Mouse (Mus musculus) liver, postnatal 0 days (tissue): ENCODE results near the gene Hist2h3b. TPM values are rescaled to one million over a fixed set of nuclear protein-coding genes. Genes with fewer than 3 reads are reported as not detected.
A peak's percentile ranks its signal among the peaks of the same experiment; 100 is the strongest.

ENCODE experiments used
- ATAC-seq: fragments of 200-750 bp; cut with Nextera tagmentation; 2 replicates; pipeline ENCODE4 v1.8.0; 2017; ENCODE audit warnings: mild to moderate bottlenecking, moderate library complexity
- DNase-seq: peaks from one replicate; pipeline ENCODE4 v3.0.0-alpha.2; 2016
- H3K27ac ChIP-seq: fragments of 300-500 bp; sonication (generic); 2 replicates; pipeline ENCODE4 v1.5.1; 2014; ENCODE audit warnings: antibody characterized with exemption, moderate library complexity, mild to moderate bottlenecking, low read depth
- H3K27me3 ChIP-seq: fragments of 300-500 bp; sonication (generic); 2 replicates; pipeline ENCODE4 v1.6.1; 2014; ENCODE audit warnings: low read length, control low read depth, mixed read lengths; ENCODE audit not compliant: insufficient read depth
- H3K36me3 ChIP-seq: fragments of 300-500 bp; sonication (generic); replicated peaks from 2 replicates; pipeline ENCODE4 v1.6.1; 2014; ENCODE audit warnings: mild to moderate bottlenecking, control low read depth, low read length, moderate library complexity, mixed read lengths; ENCODE audit not compliant: insufficient read depth
- H3K4me1 ChIP-seq: fragments of 300-500 bp; sonication (generic); 2 replicates; pipeline ENCODE4 v1.6.1; 2014; ENCODE audit warnings: antibody characterized with exemption, mild to moderate bottlenecking, control low read depth; ENCODE audit not compliant: insufficient read depth
- H3K4me2 ChIP-seq: fragments of 300-500 bp; sonication (generic); 2 replicates; pipeline ENCODE4 v1.6.1; 2014; ENCODE audit warnings: low read depth, mild to moderate bottlenecking, low read length, moderate library complexity, mixed read lengths
- H3K4me3 ChIP-seq: fragments of 300-500 bp; sonication (generic); 2 replicates; pipeline ENCODE4 v1.5.1; 2014; ENCODE audit warnings: low read depth, low read length
- H3K9ac ChIP-seq: fragments of 300-500 bp; sonication (generic); replicated peaks from 2 replicates; pipeline ENCODE4 v1.6.1; 2014; ENCODE audit warnings: mild to moderate bottlenecking, moderate library complexity
- H3K9me3 ChIP-seq: fragments of 300-500 bp; sonication (generic); 2 replicates; pipeline ENCODE4 v1.6.1; 2016; ENCODE audit warnings: mild to moderate bottlenecking, control low read depth, low read length, mixed read lengths
- CTCF ChIP-seq: sonication (generic); IDR thresholded peaks from 2 replicates; pipeline ENCODE4 v1.5.1; 2016; ENCODE audit warnings: antibody characterized with exemption, low read depth
- EP300 ChIP-seq: IDR thresholded peaks from 2 replicates; pipeline ENCODE4 v1.6.1; 2016; ENCODE audit warnings: antibody characterized with exemption, low read depth, mild to moderate bottlenecking
- WGBS: fragments of 180-500 bp; shearing (Covaris S2); extraction: QIAGEN DNeasy Blood & Tissue Kit; methylation state at CpG from one replicate; pipeline ENCODE4 v1.1.7; 2014; ENCODE audit not compliant: insufficient replicate concordance; 5-methylcytosine and 5-hydroxymethylcytosine counted together
- polyA plus RNA-seq: library from polyadenylated mRNA; unstranded; fragments of >200 nt; fragmentation: Nextera tagmentation; extraction: Ambion mirVana; gene quantifications from 2 replicates; pipeline ENCODE4 v1.2.1, GENCODE M21; 2015

Gene Hist2h3b
- polyA plus RNA-seq, 1 experiment from 2014 or later = 84.5 TPM

DNA sequence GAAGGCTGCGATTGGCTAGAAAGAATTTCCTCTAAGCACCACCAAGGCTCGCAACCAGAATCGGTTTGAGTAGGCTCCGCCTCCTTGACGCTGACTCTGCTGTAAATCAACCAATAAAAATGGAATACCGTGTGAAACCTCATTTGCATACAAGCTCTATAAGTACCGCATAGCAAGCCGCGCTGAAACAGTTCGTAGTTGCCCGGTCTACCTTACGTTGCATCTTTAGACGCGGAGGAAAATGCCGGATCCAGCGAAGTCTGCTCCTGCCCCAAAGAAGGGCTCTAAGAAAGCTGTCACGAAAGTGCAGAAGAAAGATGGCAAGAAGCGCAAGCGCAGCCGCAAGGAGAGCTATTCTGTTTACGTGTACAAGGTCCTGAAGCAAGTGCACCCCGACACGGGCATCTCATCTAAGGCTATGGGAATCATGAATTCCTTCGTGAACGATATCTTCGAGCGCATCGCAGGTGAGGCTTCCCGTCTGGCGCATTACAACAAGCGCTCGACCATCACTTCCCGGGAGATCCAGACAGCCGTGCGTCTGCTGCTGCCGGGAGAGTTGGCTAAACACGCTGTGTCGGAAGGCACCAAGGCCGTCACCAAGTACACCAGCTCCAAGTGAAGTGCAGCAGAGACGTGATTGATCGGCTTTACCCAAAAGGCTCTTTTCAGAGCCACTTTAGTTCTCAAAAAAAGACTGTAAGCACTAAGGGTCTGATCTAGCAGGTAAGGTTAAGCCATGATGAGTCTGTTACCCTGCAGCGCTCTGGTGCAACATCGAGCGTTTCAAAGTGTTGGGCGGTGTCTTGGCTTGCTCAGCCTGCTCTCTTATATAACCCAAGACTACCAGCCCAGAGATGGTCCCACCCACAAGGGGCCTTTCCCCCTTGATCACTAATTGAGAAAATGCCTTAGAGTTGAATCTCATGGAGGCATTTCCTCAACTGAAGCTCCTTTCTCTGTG is 1.3 kb downstream of the Hist2h3b start, which contains the start of gene Hist2h2bb:
Gene Hist2h2bb (plus strand): TSS at position 242 of the 964 bp plus-strand sequence.
- no peaks in the 10 kb centered on the region for H3K27me3 ChIP-seq
- peaks cover 18% of the 10 kb centered on the region for H3K4me1 ChIP-seq
- DNase-seq (peak; percentile 90), ATAC-seq (peak; percentile 90)
- H3K4me2 ChIP-seq = peak within 1 kb of the TSS; percentile 89
- H3K9me3 ChIP-seq = no peaks in the 10 kb centered on the region
- peak within 1 kb of the TSS; percentile 52 for H3K4me3 ChIP-seq
- no peaks in the 10 kb centered on the region for H3K36me3 ChIP-seq
- H3K27ac ChIP-seq = peak within 1 kb of the TSS; percentile 99
- WGBS = under 1% methylated on average over 45 of the region's 45 CpGs
- H3K9ac ChIP-seq = peak within 1 kb of the TSS; percentile 88
- TF ChIP-seq CTCF (no peak; the same call in 1 of the 2 replicates), EP300 (peak; percentile 86)

DNA sequence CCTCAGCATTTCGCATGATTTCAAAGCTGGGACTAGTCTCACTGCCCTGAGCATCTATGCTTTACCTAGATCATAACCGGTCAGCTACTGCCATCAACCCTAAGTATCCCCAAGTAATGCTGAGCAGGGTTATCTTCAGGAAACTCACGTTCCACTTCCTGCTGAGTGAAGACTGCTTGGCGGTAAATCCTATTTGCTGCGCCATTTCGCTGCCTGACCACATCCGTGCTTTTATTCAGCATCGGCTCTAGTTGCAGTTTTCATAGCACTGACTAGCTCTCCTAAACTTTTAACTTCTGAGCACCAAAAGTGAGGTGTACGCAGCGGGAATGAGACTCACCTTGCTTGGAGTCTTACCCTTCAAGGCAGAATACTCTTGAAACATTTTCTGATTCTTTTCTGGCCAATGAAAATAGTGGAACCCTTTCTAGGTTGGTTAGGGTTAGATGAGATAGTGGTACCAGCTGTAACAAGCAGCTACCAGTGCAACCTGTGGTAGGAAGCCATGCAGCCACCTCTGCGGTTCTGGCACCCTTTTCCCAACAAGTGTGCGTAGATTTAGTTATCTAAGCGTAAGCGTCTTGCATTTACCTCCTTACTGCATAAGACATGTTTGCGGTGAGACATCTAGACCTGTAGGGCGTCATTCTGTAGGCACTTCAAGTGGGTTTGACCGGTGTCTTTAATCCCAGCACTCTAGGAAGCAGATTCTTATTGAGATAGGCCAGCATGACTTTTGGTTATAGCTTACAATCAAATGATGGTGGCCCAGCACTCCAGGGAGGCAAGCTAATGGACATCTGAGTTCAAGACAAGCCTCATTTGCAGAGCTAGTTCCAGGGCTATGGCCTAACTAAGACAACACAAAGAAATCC is 5.4 kb downstream of the Hist2h3b start:
- no peak for DNase-seq
- Histone ChIP-seq H3K4me1 (peaks cover 17% of the 10 kb centered on the region), H3K27ac (no peak overlapping the region), H3K36me3 (no peaks in the 10 kb centered on the region), H3K4me3 (no peak overlapping the region), H3K4me2 (no peak overlapping the region), H3K27me3 (no peaks in the 10 kb centered on the region), H3K9me3 (no peaks in the 10 kb centered on the region), H3K9ac (no peak overlapping the region)
- TF ChIP-seq CTCF (no peak), EP300 (no peak)
- no peak for ATAC-seq
- WGBS = 60% methylated on average over 17 of the region's 17 CpGs

DNA sequence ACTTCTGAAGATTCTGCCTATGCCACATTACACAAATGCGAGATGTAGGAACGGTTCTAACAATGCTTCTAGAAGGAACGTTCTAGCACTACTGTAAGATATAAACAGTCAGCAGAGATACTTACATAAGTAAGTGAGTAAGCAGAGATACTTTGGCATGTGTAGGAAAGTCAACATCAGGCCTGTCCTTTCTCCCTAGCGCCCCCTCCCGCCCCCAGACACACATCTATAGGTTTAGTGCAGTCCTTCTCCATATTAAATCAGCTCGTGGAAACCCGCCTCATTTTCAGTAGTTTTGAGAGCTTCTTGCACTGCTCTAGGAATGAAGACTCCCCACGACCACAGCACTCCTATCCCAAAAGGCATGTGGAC is 9.0 kb downstream of the Hist2h3b start:
- Histone ChIP-seq H3K4me3 (peak overlapping the region; percentile 63), H3K27me3 (0 out of 2 replicates have a peak, but pooled peaks cover 2% of the 10 kb centered on the region), H3K4me1 (peaks cover 13% of the 10 kb centered on the region), H3K9ac (peak overlapping the region; percentile 77), H3K9me3 (no peaks in the 10 kb centered on the region), H3K27ac (peak overlapping the region; percentile 55), H3K4me2 (peak overlapping the region; percentile 98), H3K36me3 (no peaks in the 10 kb centered on the region)
- 10% methylated on average over 8 of the region's 8 CpGs for WGBS
- TF ChIP-seq EP300 = no peak
- TF ChIP-seq CTCF = peak; percentile 55; the same call in 1 of the 2 replicates
- peak; percentile 76 for DNase-seq
- peak; percentile 66 for ATAC-seq

DNA sequence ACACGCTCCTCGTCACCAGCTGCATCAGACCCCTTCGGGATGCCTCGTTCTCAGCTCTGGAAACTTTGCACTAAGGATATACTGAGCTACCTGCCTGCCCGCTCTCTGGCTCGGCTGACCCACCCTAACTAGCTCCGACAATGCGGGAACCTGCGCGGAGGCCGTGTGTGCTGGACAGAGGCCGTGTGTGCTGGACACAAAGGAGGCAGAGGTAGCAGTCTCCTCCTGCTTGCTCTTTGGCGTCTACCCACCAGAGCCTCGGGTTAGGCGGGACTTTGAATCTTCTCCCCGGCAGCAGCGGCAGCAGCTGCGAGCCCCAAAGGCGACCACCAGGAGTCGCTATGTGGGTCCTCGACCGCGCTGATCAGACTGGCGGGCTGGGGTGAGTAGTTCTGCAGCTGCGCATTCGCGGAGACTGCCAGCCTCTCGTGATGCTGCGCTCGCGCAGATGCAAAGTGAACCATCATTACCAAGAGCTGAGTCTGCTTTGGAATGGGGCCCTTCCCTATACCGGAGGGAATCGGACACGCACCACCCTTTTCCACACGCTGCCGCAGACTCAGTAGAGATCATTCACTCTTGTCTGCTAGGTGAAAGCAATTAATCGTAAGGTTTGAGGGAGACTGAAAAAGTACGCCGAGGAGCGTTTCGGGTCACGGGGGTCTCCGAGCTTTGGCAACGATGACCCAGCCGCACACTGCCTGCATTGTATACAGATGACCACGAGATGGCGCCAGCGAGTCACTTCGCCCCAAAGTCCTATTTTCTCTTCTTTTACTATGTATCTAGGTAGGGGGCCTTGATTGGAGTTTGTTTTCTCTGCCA is 9.6 kb downstream of the Hist2h3b start:
- WGBS = under 1% methylated on average over 49 of the region's 49 CpGs
- H3K9me3 ChIP-seq = no peaks in the 10 kb centered on the region
- peaks cover 13% of the 10 kb centered on the region for H3K4me1 ChIP-seq
- H3K36me3 ChIP-seq = no peaks in the 10 kb centered on the region
- peak overlapping the region; percentile 98 for H3K4me2 ChIP-seq
- no peak for TF ChIP-seq EP300
- TF ChIP-seq CTCF = peak; percentile 91
- peak; percentile 94 for ATAC-seq
- peak; percentile 93 for DNase-seq
- peak overlapping the region; percentile 77 for H3K9ac ChIP-seq
- H3K27ac ChIP-seq = peak overlapping the region; percentile 57
- H3K4me3 ChIP-seq = peak overlapping the region; percentile 63
- H3K27me3 ChIP-seq = 0 out of 2 replicates have a peak, but pooled peaks cover 3% of the 10 kb centered on the region

DNA sequence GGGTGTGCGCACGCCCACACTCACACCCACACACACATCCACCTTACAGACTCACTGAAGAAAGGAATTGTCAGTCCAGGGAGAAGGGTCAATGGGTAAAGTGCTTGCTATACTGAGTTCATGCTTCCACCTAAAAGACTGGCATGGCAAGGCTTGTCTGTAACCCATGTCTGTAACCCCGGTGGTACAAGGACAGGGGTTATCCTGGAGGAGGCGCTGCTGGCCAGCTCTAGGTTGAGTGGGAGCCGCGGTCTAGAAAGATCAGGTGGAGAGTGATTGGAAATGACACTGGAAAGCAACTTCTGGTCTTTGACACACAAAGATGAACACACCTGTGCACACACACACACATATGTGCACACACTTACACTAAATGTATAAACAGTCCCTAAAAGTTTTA is 12.2 kb downstream of the Hist2h3b start:
- ATAC-seq = no peak
- Histone ChIP-seq H3K9me3 (no peaks in the 10 kb centered on the region), H3K4me1 (peaks cover 18% of the 10 kb centered on the region), H3K36me3 (no peaks in the 10 kb centered on the region), H3K4me3 (no peak overlapping the region), H3K9ac (no peak overlapping the region), H3K27ac (no peak overlapping the region), H3K27me3 (peaks cover 3% of the 10 kb centered on the region; the same call in 1 of the 2 replicates), H3K4me2 (no peak overlapping the region)
- no peak for DNase-seq
- 58% methylated on average over 6 of the region's 6 CpGs for WGBS
- no peak for TF ChIP-seq EP300
- TF ChIP-seq CTCF = 0 out of 2 replicates have a peak, but pooled peaks have one; percentile 26
